Mouse (Mus musculus) ES-E14 (cell line): ENCODE data around the gene Snx12. TPM values are rescaled to one million over a fixed set of nuclear protein-coding genes. Genes with fewer than 3 reads are reported as not detected.

Source experiments
- DNase-seq: peaks from one replicate; pipeline ENCODE4 v3.0.0-alpha.2; 2013; ENCODE audit warnings: low read depth, low spot score
- H3K27ac ChIP-seq: 2 replicates; pipeline ENCODE4 v1.5.1; 2012; ENCODE audit warnings: low read depth, mild to moderate bottlenecking, low read length, moderate library complexity, mixed read lengths; ENCODE audit not compliant: poor library complexity, insufficient read depth, severe bottlenecking
- H3K36me3 ChIP-seq: 2 replicates; pipeline ENCODE4 v1.6.1; 2012; ENCODE audit warnings: mild to moderate bottlenecking, low read length, moderate library complexity, mixed read lengths; ENCODE audit not compliant: control insufficient read depth, poor library complexity, insufficient read depth, severe bottlenecking
- H3K4me1 ChIP-seq, 2 experiments: fragments of 150-350 bp in 1 of 2; sonication (generic) in 1 of 2; 2 replicates each; pipeline ENCODE4 v1.6.1; 2012; ENCODE audit warnings: low read length in 2 of 2, mild to moderate bottlenecking in 1 of 2, mixed read lengths in 1 of 2; ENCODE audit not compliant: control insufficient read depth in 2 of 2, insufficient read depth in 2 of 2, poor library complexity in 1 of 2
- H3K4me3 ChIP-seq, 2 experiments: fragments of 150-350 bp in 1 of 2; sonication (generic) in 1 of 2; 2 replicates each; pipeline ENCODE4 v1.5.1; 2012; ENCODE audit warnings: low read length in 2 of 2, low read depth in 1 of 2, mild to moderate bottlenecking in 1 of 2, mixed read lengths in 1 of 2; ENCODE audit not compliant: insufficient read depth in 1 of 2, poor library complexity in 1 of 2, severe bottlenecking in 1 of 2
- H3K9ac ChIP-seq: 2 replicates; pipeline ENCODE4 v1.6.1; 2012; ENCODE audit warnings: low read depth, mild to moderate bottlenecking, low read length, mixed read lengths; ENCODE audit not compliant: poor library complexity, insufficient read depth, severe bottlenecking
- H3K9me3 ChIP-seq: fragments of 150-350 bp; sonication (generic); 2 replicates; pipeline ENCODE4 v1.6.1; 2012; ENCODE audit warnings: low read depth, mild to moderate bottlenecking, low read length; ENCODE audit not compliant: control insufficient read depth, insufficient read depth
- CHD2 ChIP-seq: IDR thresholded peaks from 2 replicates; pipeline ENCODE4 v1.6.1; 2014; ENCODE audit warnings: mild to moderate bottlenecking, low read depth, low read length, inconsistent platforms
- HCFC1 ChIP-seq: IDR thresholded peaks from 2 replicates; pipeline ENCODE4 v1.6.1; 2012; ENCODE audit warnings: low read length, inconsistent platforms, borderline replicate concordance; ENCODE audit not compliant: insufficient read depth
- MAFK ChIP-seq: IDR thresholded peaks from 2 replicates; pipeline ENCODE4 v1.6.1; 2014; ENCODE audit warnings: mild to moderate bottlenecking, low read depth, low read length, inconsistent platforms; ENCODE audit not compliant: insufficient read depth
- ZC3H11A ChIP-seq: IDR thresholded peaks from 2 replicates; pipeline ENCODE4 v1.6.1; 2012; ENCODE audit warnings: low read depth, mild to moderate bottlenecking, inconsistent platforms, low read length, borderline replicate concordance
- ZNF384 ChIP-seq: IDR thresholded peaks from 2 replicates; pipeline ENCODE4 v1.6.1; 2012; ENCODE audit warnings: low read depth, low read length, inconsistent platforms
- in situ Hi-C, 2 experiments: fragments of 600-800 bp; cut with MboI; formaldehyde crosslinking; loops; one replicate each; pipeline ENCODE4 v1.15.1; 2025; ENCODE audit warnings: low sequenced_read_pairs in 2 of 2, inconsistent platforms in 1 of 2; ENCODE audit not compliant: unreplicated experiment in 2 of 2
- total RNA-seq: library from RNA; depleted of rRNA; stranded (reverse); fragments of 300-350 nt; gene quantifications from 2 replicates; pipeline ENCODE4 v1.2.3, GENCODE M21; 2012

Gene Snx12
- total RNA-seq, 1 experiment = 34.8 TPM

GRCm38 (mm10) chrX:101157488-101157887, 64.9 kb downstream of the Snx12 start:
- no peaks in the 10 kb centered on the region for H3K9me3 ChIP-seq
- in situ Hi-C loops = no loop called here
- H3K4me3 ChIP-seq = no peak overlapping the region
- no peak for DNase-seq
- H3K27ac ChIP-seq = no peak overlapping the region
- no peak overlapping the region for H3K9ac ChIP-seq
- no peaks in the 10 kb centered on the region for H3K36me3 ChIP-seq
- TF ChIP-seq ZC3H11A (no peak), MAFK (no peak), HCFC1 (no peak), ZNF384 (no peak), CHD2 (no peak)
- no peaks in the 10 kb centered on the region for H3K4me1 ChIP-seq

- DNase-seq = no peak
- TF ChIP-seq ZNF384 (no peak), MAFK (no peak), HCFC1 (no peak), ZC3H11A (no peak), CHD2 (no peak)
- H3K4me1 ChIP-seq = no peaks in the 10 kb centered on the region
- H3K27ac ChIP-seq = no peak overlapping the region
- no peaks in the 10 kb centered on the region for H3K36me3 ChIP-seq
- H3K9me3 ChIP-seq = no peaks in the 10 kb centered on the region
- in situ Hi-C loops = no loop called here
- no peak overlapping the region for H3K9ac ChIP-seq
- H3K4me3 ChIP-seq = no peak overlapping the region
Measured at GRCm38 (mm10) chrX:101156369-101156768, 66.0 kb downstream of the Snx12 start.

- in situ Hi-C loops = loop anchor here in 1 of 2 experiments (25.0 kb wide), 1 partner anchor 190 kb away; no protein-coding TSS in a partner anchor
- H3K36me3 ChIP-seq = no peaks in the 10 kb centered on the region
- TF ChIP-seq CHD2 (no peak), HCFC1 (no peak), MAFK (no peak), ZC3H11A (no peak), ZNF384 (no peak)
- no peak overlapping the region for H3K9ac ChIP-seq
- no peak overlapping the region for H3K27ac ChIP-seq
- H3K9me3 ChIP-seq = no peaks in the 10 kb centered on the region
- no peaks in the 10 kb centered on the region for H3K4me1 ChIP-seq
- DNase-seq = no peak
- no peak overlapping the region for H3K4me3 ChIP-seq
Measured at GRCm38 (mm10) chrX:101147506-101147905, 74.9 kb downstream of the Snx12 start.

- Histone ChIP-seq H3K27ac (no peak overlapping the region), H3K36me3 (no peaks in the 10 kb centered on the region), H3K4me1 (no peaks in the 10 kb centered on the region), H3K4me3 (no peak overlapping the region), H3K9me3 (no peaks in the 10 kb centered on the region), H3K9ac (no peak overlapping the region)
- DNase-seq = peak; percentile 24
- in situ Hi-C loops = loop anchor here (10.0 to 25.0 kb wide), 2 partner anchors 203 to 205 kb away; no protein-coding TSS in a partner anchor
- TF ChIP-seq ZC3H11A (peak; percentile 36; the same call in 1 of the 2 replicates), CHD2 (no peak), HCFC1 (no peak), ZNF384 (peak; percentile 65; the same call in 1 of the 2 replicates), MAFK (no peak)
Measured at GRCm38 (mm10) chrX:101131992-101132791, 90.2 kb downstream of the Snx12 start.
